Mouse (Mus musculus) heart, postnatal 36 days (tissue): Measurements from ENCODE around the gene Ndufv1. TPM values are rescaled to one million over a fixed set of nuclear protein-coding genes. Genes with fewer than 3 reads are reported as not detected.

Experiments
- DNase-seq, 2 experiments: peaks; one replicate each; pipeline ENCODE4 v3.0.0; 2021 to 2022
- intact Hi-C: fragments of 180-260 bp; cut with DNase I; formaldehyde crosslinking; loops from one replicate; pipeline ENCODE4 v1.15.1; 2025
- total RNA-seq, 2 experiments: library from RNA; stranded (reverse); gene quantifications; 2 replicates each; pipeline ENCODE4 v1.2.3; 2021

The Ndufv1 gene
- total RNA-seq, 2 experiments from 2014 or later, result 1,111 to 1,164 TPM

DNA sequence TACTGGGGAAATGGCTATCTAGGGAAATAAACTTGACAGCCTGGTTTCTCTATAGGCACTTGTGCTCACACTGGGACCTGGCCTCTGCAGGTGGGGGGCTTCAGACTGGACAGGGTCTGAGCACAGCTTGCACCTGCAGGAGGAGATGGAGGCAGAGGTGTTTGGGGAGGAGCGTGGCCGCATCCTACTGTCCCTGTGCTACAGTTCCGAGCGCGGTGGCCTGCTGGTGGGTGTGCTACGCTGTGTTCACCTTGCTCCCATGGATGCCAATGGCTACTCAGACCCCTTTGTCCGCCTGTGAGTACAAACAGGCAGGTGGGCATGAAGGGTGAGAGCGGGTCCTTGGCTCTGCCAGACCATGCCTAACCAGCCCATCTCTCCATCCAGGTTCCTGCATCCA lies 6.6 kb downstream of the Ndufv1 start:
- intact Hi-C loops, result no loop called here
- no peak for DNase-seq

DNA sequence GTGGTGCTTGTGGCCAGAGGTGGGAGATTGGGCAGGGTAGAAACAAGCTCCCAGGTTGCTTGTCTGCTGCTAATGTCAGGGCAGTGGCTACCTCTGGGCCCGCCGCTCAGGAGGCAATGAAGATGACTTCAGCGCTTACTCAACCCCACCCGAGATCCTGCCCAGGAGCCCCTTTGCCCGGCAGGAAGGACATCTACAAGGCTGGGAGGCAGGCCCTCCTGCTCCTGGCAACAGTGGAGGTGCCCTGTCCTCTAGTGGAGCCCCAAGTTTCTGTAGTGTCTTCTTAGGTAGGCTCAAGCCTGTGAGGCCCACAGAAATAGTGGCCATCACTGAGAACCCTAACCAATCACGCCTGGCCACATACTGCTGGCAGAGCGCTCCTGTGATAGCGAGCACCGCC lies 7.5 kb downstream of the Ndufv1 start:
- no peak for DNase-seq
- intact Hi-C loops, result no loop called here

- intact Hi-C loops, result no loop called here
- DNase-seq, result no peak
Measured at GRCm38 (mm10) chr19:4004331-4004730, 8.3 kb downstream of the Ndufv1 start.

GRCm38 (mm10) chr19:4003641-4004040 lies 9.0 kb downstream of the Ndufv1 start:
- DNase-seq, result no peak
- intact Hi-C loops, result no loop called here

DNA sequence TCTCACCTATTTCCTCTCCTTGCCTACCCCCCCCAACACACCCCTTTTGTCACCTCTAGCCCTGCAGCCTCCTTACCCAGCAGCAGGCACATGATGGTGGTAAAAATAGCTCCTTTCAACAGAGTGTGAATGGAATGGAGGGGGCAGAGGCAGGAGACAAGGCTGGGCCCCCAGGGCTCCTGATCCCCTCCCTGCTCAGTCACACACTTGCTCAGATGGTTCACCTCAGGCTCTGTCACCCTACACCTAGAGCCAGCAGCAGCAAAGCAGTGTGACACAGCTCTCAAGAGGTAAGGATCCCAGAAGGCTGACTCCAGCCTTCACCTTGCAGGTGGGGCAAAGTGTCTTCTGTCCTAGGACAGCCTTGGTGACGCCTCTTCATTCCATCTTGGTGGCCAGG lies 9.5 kb downstream of the Ndufv1 start, which contains the start of gene Doc2g:
Gene Doc2g (plus strand): TSS at position 202 of the 400 bp plus-strand sequence.
- intact Hi-C loops, result no loop called here
- no peak for DNase-seq

- DNase-seq, result no peak
- intact Hi-C loops, result loop anchor here (1.0 kb wide), 1 partner anchor 10 kb away; no protein-coding TSS in a partner anchor
Measured at GRCm38 (mm10) chr19:4001752-4002151, 10.9 kb downstream of the Ndufv1 start.

- DNase-seq, result no peak
- intact Hi-C loops, result loop anchor here (1.0 kb wide), 1 partner anchor 10 kb away; no protein-coding TSS in a partner anchor
Measured at GRCm38 (mm10) chr19:4000949-4001525, 11.6 kb downstream of the Ndufv1 start.

DNA sequence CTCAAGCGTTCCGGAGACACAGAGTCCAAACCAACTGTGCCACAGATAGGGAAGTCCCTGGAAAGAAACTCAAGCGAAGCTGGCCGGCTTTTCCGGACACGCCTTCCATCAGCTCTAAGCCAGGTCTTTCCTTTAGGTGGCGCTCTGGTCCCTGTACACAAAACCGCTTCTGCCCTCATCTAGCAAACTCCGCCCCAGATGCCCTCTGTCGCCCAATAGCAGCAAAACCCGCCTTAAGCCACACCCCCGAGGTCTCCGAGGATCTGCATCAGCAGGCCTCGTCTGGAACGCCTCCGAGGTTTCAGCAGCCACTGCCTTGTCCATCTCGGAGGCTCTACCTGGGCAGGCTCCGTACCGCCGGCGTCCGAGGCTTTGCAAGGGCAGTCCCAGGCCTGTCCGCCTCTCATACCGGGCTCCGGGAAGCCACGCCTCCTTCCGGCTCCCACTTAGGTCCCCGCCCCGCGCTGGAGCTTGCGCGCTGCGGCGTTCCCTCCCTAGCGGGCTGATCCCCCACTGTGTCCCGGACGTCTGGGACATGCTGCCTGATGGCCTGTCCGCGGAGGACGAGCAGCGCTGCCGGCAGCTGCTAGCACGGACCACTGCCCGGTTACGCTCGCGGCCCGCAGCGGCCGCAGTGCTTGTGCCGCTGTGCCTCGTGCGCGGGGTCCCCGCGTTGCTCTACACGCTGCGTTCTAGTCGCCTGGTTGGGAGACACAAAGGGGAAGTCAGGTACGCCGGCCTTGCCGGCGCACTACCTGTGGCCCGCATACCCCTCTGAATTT lies 12.3 kb downstream of the Ndufv1 start, which contains the start of the genes Nudt8 and Gm49405:
Gene Nudt8 (plus strand): TSS at position 462 of the 782 bp plus-strand sequence.
Gene Gm49405 (plus strand): TSS at position 508 of the 782 bp plus-strand sequence.
- intact Hi-C loops, result no loop called here
- peak; percentile 93 to 99 for DNase-seq

DNA sequence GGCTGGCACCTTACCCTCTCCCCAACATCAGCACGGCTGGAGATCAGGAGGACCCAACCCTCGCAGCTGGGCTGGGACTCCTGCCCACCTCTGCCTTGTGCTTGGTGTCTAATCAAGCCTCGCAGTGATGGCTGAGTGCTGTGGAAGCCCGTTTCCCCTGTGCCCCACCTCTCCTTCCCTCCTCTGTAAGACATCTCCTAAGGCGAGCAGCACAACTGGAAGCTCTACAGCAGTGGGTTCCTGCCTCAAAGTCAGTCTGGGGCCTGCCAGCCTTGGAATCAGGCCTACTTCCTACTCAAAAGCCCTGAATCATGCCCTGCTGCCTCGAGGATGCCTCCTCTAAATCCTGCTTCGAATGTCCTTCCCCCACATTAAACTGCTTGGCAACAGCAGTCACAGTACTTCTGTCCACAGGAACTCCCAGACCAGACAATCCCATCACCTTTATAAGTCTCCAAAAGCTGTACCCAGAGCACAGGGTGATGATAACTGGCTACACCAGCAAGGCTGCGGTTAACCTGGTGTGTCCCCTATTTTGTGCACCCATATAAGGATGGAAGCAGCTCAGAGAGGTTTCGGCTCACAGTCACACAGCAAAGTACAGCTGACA lies 13.4 kb downstream of the Ndufv1 start:
- no peak for DNase-seq
- intact Hi-C loops, result no loop called here

- DNase-seq, result no peak
- intact Hi-C loops, result no loop called here
Measured at GRCm38 (mm10) chr19:3998335-3998734, 14.3 kb downstream of the Ndufv1 start.

DNA sequence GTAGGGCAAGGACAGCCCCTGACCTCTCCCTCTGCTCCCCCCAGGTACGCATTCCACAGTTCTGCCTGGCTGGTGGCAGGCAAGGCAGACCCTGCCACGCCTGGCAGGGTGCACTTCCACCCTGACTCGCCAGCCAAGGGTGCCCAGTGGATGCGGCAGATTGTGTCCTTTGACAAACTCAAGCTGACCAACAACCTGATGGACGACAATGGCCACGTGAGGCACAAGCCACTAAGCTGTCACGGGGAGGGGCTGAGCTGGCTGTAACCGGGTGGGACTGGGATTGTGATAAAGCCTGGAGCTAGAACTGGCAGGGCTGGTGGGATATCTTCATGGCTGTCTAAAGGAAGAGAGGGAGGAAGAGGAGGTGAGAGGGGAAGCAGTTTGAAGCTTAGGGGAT lies 15.4 kb downstream of the Ndufv1 start:
- intact Hi-C loops, result no loop called here

DNA sequence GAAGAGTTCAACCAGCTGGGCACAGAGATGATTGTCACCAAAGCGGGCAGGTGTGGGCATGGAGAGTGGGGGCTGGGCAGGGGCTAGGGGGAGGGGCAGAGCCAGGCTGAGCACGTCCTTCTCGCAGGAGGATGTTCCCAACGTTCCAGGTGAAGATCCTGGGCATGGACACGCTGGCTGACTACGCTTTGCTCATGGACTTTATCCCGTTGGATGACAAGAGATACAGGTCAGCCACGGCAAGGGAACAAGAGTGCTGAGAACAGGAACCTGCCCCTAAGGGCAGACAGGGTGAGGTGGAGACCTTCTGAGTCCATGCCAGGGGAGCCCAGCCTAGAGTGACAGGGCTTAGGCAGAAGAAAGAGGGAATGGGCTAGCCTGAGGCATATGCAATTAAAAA lies 15.9 kb downstream of the Ndufv1 start:
- intact Hi-C loops, result no loop called here
- DNase-seq, result no peak

More for the DNA sequence above, 15.4 kb downstream of the Ndufv1 start:
- no peak for DNase-seq

GRCm38 (mm10) chr19:3996106-3996505 lies 16.5 kb downstream of the Ndufv1 start:
- intact Hi-C loops, result no loop called here
- no peak for DNase-seq

GRCm38 (mm10) chr19:3995505-3995904 lies 17.1 kb downstream of the Ndufv1 start:
- intact Hi-C loops, result no loop called here
- DNase-seq, result no peak

DNA sequence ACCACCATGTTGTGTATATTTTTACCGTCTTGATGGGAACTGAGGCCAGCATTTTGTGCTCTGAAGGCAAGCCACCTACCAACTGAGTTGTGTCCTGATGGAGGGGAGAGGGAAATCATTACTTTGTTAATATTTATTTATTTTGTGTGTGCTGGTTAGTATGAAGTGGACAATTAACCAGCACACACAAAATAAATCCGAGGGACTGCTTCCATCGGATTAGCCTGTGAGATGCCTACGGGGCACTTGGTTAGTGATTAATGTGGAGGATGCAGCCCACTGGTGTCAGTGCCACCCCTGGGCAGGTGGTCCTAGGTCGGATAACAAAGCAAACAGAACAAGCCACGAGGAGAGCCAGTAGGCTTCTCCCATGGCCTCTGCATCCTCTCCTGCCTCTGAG lies 17.7 kb downstream of the Ndufv1 start:
- no peak for DNase-seq
- intact Hi-C loops, result no loop called here

DNA sequence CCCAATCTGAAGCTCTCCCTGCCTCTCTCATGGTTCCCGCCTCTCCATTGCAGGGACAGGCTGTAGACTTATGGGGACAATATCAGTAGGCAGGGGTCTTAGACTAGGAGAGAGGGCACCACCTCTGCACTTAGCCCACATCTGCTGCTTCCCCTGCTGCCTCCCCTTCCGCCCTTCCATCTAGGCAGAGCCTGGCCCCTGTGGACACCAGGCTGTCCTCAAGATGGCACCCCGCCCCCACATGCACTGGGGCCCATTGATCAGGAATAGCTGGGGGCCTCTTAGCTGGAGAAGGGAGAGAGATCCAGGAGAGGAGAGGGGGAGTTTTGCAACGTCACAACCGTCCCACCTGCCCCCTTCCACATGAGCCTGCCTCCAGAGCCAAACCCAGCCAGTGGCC lies 20.2 kb downstream of the Ndufv1 start, which contains the start of gene Tbx10:
Gene Tbx10 (plus strand): TSS at position 337 of the 400 bp plus-strand sequence.
- DNase-seq, result no peak
- intact Hi-C loops, result no loop called here

DNA sequence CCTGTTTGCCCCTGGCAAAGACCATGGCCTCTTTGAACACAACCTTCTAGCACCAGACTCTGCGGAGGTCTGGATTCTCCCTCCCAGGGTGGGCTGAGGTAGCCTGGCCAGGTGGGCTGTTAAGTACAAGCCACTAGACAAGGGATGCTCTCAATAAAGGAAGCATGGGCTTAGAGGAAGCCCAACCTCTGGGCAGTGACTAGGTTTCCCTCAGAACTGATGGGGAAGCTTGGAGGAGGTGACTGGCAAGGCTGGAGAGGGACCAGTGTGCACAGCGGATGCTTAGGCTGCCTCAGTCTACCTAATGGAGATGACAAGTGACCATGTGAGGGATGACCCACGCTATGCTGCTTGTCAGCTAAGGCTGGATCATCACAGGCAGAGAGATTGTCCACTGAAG lies 20.6 kb downstream of the Ndufv1 start:
- intact Hi-C loops, result no loop called here

DNA sequence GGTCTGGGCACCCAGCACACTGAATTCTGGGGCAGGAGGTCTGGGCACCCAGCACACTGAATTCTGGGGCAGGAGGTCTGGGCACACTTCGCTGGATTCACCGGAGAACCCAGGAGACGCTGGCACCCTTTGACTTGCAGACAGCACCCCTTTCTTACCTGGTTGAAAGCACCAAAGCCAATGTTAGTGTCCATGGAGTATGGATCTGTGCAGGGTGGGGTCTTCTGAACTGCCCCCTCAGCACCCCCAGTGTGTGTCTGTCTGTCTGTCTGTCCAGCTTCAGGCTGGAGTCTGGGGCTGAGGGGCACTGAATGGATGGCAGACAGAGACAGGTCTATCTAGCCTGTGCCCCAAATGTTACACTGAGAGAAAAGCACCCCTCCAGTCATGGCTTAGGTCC lies 21.0 kb downstream of the Ndufv1 start:
- intact Hi-C loops, result no loop called here
- DNase-seq, result no peak

More for the DNA sequence above, 20.6 kb downstream of the Ndufv1 start:
- DNase-seq, result no peak

- DNase-seq, result no peak
- intact Hi-C loops, result no loop called here
Measured at GRCm38 (mm10) chr19:3990804-3991203, 21.8 kb downstream of the Ndufv1 start.

DNA sequence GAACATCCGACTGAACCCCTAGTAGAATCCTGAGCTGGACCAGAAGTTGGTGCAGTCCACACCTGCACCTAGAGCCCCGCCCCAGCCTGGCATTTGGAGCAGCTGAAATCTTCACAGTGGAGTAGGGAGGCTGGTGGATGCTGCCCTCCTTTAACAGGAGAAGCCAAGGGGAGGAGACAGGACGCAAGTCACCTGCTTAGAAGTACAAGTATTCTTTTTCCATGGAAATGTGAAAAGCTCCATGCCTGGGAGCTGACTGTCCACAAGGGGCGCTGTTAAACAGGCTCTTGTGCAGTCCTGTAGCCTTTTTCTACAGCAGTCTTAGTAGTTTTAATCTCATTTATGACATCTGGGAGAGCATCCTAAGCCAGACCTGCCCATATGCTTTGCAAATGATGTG lies 23.9 kb downstream of the Ndufv1 start:
- intact Hi-C loops, result no loop called here
- DNase-seq, result no peak

GRCm38 (mm10) chr19:3988066-3988465 lies 24.5 kb downstream of the Ndufv1 start:
- DNase-seq, result no peak
- intact Hi-C loops, result no loop called here
